Mouse (Mus musculus) small intestine, adult 2 months (tissue): Measurements from ENCODE around the gene Arhgef3.

Source experiments
- CTCF ChIP-seq: fragments of 200-500 bp; IDR thresholded peaks from 2 replicates; pipeline ENCODE4 v1.5.1; 2012; ENCODE audit warnings: low read depth, mild to moderate bottlenecking, control low read depth, inconsistent platforms, low read length, moderate library complexity, mixed read lengths; ENCODE audit not compliant: insufficient replicate concordance, insufficient read length; ENCODE audit errors: extremely low read depth
- POLR2A ChIP-seq: fragments of 200-500 bp; IDR thresholded peaks from 2 replicates; pipeline ENCODE4 v1.6.1; 2012; ENCODE audit warnings: low read depth, mild to moderate bottlenecking, control low read depth, inconsistent platforms, low read length, moderate library complexity

DNA sequence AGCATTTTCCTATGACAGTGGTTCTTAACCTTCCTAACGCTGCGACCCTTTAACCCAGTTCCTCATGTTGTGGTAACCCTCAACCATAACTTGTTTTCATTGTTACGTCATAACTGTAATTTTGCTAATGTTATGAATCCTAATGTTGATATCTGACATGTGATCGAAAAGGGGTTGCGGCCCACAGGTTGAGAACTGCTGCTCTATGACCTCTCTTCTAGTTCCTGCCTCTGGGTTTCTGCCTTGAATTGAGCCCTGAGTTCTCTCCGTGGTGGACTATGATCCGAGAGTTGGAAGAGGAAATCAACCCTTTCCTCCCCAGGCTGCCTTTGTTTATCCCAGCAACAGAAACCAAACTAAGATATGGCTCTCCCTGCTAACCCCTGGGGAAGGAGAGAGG, 266.8 kb downstream of the Arhgef3 start:
- TF ChIP-seq CTCF: no peak
- TF ChIP-seq POLR2A: no peak
